Mouse (Mus musculus): ENCODE measurements around the gene D1Pas1.

- TF ChIP-seq MAFK (IDR thresholded peaks at IDR 0.05; ENCODE audit: insufficient read depth, low read depth, low read length) (no peak), CHD2 (IDR thresholded peaks at IDR 0.05; ENCODE audit: low read depth, low read length) (no peak), HCFC1 (IDR thresholded peaks at IDR 0.05; ENCODE audit: borderline replicate concordance, insufficient read depth, low read length) (no peak)
These were observed 48.9 kb downstream of the D1Pas1 start for GRCm38 (mm10) chr1:187016116-187016515.

Measured in ES-E14 (cell line).